Mouse (Mus musculus): ENCODE measurements around the gene Olfr524.

Olfr524 gene

DNA sequence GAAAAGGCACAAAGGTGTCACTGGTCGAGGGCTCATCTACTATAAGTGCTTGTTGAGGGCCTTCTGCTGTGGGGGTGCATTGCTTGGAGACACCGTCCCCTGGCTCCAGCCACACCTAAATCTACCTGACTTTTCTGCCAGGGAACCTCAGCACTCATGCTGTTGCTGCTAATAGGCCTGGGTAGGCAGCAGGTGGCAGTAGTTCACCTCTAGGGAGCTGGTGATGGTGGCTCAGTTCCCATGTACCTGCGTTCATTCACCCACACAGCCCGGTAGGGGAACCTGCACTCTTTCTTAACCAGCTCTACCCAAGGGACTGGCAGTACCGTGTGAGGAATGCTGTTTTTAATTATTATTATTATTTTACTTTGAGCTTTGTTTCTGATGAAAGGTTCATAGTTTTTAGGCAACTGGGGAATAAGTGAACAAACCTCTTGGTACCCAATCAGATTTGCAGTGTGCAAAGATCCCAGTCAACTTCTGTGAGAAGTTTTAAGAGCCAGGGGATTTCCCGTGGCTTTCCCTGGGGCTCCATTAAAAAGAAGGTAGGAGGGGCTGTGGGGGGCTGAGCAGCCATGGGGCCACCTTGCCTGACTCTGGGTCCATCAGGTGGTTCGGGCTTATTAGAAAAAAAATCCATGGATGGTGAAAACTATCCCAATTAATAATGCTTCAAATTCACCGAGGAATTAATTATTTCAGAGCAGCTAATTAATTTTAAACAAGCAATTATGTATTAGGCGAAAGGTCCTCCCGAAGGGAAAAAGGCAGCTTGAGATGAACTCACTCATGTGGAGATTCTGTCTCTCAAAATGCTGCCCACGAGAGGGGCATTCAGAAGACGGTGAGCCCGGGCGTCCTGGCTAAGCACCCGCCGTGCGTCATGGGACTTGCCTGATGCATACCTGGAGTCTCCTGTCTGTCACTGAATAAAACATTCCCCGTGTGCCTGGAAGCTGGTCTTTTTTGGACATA lies 18.8 kb downstream of the Olfr524 start:
- DNase-seq (ENCODE audit: low spot score in 2 of 2): peak in 1 of 2 experiments; percentile 22

GRCm38 (mm10) chr7:140184206-140184605 lies 21.6 kb downstream of the Olfr524 start:
- no peak for DNase-seq (ENCODE audit: low spot score in 2 of 2)

- DNase-seq (ENCODE audit: low spot score in 2 of 2): no peak
Observed at GRCm38 (mm10) chr7:140180692-140181091, 25.1 kb downstream of the Olfr524 start.

DNA sequence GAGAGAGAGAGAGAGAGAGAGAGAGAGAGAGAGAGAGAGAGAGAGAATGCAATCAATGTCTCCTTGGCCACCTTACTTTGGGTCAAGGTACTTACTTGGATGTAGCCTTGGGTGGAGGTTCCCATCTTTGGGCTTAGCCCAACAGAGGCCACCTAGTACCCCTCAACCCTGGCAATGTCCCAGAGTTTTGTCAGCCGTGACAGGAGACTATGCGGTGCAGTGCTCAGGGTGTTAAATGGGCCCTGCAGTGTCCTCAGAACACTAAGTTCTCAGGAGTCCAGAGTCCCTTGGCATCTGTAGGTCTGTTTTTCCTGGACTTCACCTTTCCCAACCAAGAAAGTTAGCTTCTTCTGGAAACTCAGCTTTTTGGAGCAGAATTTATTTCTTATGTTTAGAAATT lies 26.6 kb downstream of the Olfr524 start:
- DNase-seq (ENCODE audit: low spot score in 2 of 2): no peak

GRCm38 (mm10) chr7:140172936-140173335 lies 32.8 kb downstream of the Olfr524 start, which contains the start of gene Olfr523:
TSS of gene Olfr523 (plus strand) at chr7:140173217.
- DNase-seq (ENCODE audit: low spot score in 2 of 2): no peak

DNA sequence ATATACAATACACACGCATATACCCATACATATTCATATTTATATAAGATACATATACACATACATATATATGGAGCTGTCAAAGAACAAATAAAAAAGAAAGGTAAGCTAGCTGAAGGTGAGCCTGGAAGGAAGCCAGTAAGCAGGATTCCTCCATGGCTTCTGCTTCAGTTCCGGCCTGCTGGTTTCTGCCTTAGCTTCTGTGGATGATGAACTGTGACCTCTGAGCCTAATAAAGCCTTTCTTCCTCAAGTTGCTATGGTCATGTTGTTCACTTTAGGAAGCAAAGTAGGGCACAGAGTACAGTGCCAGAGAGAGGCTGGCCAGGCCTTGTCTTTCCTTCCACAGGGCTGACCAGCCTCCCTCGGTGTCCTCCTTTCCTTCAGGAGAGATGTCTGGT lies 34.9 kb downstream of the Olfr524 start:
- DNase-seq (ENCODE audit: low spot score in 2 of 2): no peak

DNA sequence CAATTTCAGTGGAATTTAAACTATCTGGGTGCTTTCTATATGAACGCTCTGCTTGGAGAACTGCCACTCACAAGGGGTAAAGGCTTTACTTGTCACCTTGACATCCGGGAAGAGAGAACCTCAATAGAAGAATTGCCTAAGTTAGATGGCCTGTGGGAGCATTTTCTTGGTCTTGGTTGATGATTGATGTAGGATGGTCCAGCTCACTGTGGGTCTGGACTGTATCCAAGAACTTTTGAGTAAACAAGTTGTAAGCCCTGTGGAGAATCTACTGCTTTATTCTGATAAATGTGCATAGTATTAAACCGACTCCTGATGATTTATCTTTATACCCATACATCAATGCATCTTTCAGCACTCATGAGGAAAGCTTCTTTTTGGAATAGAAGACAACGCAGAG lies 36.4 kb downstream of the Olfr524 start:
- DNase-seq (ENCODE audit: low spot score in 2 of 2): no peak

GRCm38 (mm10) chr7:140167950-140168349 lies 37.8 kb downstream of the Olfr524 start:
- no peak for DNase-seq (ENCODE audit: low spot score in 2 of 2)

- DNase-seq (ENCODE audit: low spot score in 2 of 2): no peak
Observed at GRCm38 (mm10) chr7:140164664-140165063, 41.1 kb downstream of the Olfr524 start, which contains the start of gene Olfr522. TSS of gene Olfr522 (minus strand) at chr7:140164764.

DNA sequence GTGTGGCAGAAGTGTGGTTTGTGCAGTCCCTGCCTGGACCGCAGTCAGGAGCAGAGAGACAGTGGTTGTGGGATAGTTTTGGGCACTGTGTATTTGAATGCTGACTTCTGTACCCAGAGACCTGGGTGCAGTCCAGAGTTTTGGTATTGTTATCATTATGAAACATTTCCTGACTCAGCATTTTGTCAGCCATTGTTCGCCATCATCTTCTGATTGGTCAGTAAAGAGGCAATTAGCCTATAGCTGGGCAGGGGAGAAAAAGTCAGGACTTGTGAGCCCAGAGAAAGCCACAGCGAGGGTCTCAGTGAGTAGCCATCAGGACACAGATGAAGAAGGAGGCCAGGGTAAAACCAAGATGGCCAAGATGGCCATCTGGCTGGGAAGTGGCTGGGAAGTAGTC lies 45.4 kb downstream of the Olfr524 start:
- no peak for DNase-seq (ENCODE audit: low spot score in 2 of 2)

GRCm38 (mm10) chr7:140154218-140154927 lies 51.4 kb downstream of the Olfr524 start, which contains the start of gene Sprn:
TSS of gene Sprn (minus strand) at chr7:140154877.
- DNase-seq (ENCODE audit: low spot score in 2 of 2): peak; percentile 38 to 65

GRCm38 (mm10) chr7:140153829-140154217 lies 51.9 kb downstream of the Olfr524 start:
- no peak for DNase-seq (ENCODE audit: low spot score in 2 of 2)

GRCm38 (mm10) chr7:140153383-140153782 lies 52.4 kb downstream of the Olfr524 start:
- peak; percentile 37 to 42 for DNase-seq (ENCODE audit: low spot score in 2 of 2)
